Mouse (Mus musculus) megakaryocyte-erythroid progenitor cell, adult 5-6 weeks (primary cell): ENCODE measurements around the gene Gm498. TPM values are rescaled to one million over a fixed set of nuclear protein-coding genes. Genes with fewer than 3 reads are reported as not detected.
A peak's percentile ranks its signal among the peaks of the same experiment; 100 is the strongest.

Source experiments
- ATAC-seq: replicated peaks from 2 replicates; pipeline ENCODE4 v1.8.0; 2016; ENCODE audit warnings: mild to moderate bottlenecking, inconsistent platforms; ENCODE audit not compliant: severe bottlenecking, poor library complexity, low FRiP score, low TSS enrichment
- total RNA-seq, 2 experiments: library from RNA; stranded (forward) in 1 of 2; stranded (reverse) in 1 of 2; fragments of 200-1000, 215-1000 nt in 1 of 2; fragments of >200 nt in 1 of 2; fragmentation: Nextera tagmentation in 1 of 2; gene quantifications; 2 replicates each; pipeline ENCODE4 v1.2.3; 2014 to 2017

Gene Gm498
- total RNA-seq, 2 experiments from 2014 or later, result not detected

- ATAC-seq, result peak; percentile 65
Measured at GRCm38 (mm10) chr7:143868874-143869273, 2.2 kb downstream of the Gm498 start.

GRCm38 (mm10) chr7:143883717-143884116 is 17.1 kb downstream of the Gm498 start:
- ATAC-seq, result peak; percentile 85

- ATAC-seq, result no peak
Measured at GRCm38 (mm10) chr7:143891146-143891545, 24.5 kb downstream of the Gm498 start.

GRCm38 (mm10) chr7:143892361-143892760 is 25.7 kb downstream of the Gm498 start:
- ATAC-seq, result no peak

DNA sequence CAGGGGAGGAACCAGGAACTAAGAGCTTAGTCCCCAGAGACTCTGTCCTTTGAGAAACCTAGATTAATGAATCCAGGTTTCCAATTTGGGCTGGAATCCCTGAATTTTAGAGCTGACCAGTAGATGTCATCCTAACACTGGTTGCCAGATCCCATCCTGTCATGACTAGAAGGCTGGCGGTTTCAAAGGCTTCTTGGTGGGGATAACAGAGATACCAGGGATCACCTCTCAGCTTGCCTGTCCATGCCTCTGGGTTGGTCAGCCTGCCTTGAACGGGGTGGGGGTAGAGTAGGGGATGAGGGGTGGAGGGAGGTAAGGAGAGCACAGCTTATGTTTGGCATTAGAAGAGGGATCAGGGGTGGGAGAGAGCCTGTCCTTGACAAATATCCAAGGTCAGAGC is 34.0 kb downstream of the Gm498 start:
- ATAC-seq, result no peak

DNA sequence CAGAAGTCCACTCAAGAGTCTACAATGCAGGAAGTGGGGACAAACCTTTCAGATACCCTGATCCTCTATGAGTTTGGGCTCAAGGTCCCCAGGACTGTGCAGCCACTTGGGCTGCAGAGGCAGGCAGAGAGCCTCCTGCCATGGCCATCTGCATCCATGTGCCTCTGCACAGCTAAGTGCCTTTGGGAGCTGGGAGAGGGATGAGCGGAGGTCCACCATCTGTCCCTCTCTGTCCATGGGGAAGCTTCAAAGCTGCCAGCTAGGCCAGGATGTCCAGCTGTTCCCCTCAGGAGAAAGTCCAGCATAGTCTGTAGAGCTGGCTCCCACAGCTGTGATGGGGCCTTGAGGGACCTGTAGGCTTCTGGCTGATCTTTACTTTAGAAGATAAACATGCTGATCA is 38.5 kb downstream of the Gm498 start:
- no peak for ATAC-seq

GRCm38 (mm10) chr7:143905606-143906005 is 39.0 kb downstream of the Gm498 start:
- ATAC-seq, result peak; percentile 18; the same call in 1 of the 2 replicates

DNA sequence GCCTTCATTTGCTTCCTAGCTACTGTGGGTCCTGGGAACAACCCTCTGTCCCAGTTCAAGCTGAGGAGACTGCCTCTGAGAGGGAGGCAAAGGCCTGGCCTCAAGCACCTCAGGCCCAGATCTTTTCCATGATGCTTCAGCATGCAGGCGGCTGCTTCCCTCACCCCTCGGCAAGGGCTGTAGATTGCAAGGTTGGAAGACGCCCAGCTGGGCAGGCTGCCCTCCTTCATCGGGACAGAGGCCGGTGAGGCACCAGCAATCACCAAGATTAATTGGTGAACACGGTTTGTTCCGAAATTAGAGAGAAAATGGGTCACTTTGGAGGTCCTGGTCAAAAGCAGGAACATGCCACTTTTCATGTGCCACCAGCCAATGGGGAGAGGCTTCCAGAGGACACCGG is 47.0 kb downstream of the Gm498 start:
- ATAC-seq, result no peak

GRCm38 (mm10) chr7:143919031-143919679 is 52.5 kb downstream of the Gm498 start:
- ATAC-seq, result no peak

- ATAC-seq, result no peak
Measured at GRCm38 (mm10) chr7:143929899-143930298, 63.3 kb downstream of the Gm498 start.

GRCm38 (mm10) chr7:143938647-143939046 is 72.0 kb downstream of the Gm498 start:
- no peak for ATAC-seq

DNA sequence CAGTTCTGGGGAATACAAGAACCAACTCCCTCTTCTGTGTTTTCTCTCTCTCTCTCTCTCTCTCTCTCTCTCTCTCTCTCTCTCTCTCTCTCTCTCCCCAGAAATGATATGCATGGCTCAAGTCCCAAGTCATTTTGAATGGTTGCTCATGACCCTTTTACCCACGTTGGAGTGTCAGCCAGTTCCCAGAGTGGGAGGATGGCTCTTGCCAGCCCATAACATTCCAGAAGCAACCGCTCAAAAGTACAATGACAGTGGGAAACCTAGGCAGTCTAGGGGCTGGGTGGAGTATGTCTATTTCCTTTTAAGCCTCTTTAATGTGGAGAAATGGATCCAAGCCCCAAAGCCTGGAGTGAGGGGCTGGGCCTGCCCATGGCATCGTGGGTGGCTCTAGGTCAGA is 72.8 kb downstream of the Gm498 start:
- no peak for ATAC-seq

DNA sequence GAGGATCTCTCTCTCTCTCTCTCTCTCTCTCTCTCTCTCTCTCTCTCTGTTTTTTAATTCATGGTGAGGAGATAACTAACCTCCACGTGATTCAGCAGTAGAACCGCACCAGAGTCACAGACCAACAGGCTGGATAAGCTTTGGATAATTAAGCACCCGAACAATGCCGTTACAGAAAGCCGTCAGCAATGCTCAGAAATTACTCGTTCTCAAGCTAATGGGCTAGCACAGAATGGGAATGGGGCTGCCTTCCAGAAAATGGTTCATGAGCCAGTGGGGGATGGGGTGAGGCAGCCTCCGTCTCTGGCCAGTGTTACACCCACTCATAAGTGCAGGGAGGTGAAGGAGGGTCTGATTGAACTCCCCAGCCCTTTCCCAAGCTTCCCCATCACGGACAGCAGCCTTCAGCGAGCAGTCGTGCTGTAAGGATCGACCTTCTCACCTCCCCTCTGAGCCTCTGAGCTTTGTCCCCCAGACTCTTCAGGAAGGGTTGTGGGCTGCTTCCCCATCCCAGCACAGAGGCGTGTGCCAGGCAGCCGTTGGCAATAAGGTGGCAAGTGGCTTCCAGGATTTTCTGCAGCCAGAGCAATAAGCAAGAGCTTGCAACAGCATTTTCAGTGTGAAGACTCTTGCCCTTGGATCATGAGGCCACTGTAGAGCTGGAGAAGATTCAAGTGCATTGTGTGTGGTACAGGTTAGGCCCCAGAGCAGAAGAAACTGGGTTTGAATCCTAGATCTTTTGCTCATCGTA is 76.5 kb downstream of the Gm498 start:
- ATAC-seq, result no peak

DNA sequence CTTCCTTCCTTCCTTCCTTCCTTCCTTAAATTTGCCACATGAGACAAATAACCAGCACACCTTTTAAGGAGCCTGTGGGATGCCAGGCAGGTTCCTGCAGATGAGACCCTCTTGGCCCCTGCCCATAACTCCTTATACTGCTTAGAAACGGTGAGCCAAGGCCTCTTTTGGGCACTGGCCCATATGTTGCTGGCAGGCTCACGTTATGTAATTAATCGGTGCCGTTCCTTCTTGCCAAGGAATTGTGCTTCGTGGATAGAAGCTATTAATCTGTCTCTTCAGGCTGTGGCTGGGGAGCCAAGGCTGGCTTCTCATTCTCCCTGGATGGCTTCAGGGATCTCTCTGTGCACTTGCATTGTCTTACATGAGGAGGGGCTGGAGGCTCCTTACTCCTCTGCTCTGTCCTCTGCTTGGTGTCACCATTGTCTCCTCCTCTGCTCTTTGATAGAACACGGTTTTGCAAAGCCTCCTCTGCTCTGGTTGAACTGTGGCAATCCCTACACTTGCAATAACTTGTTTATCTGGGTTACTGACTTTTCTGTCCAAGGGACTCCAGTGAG is 77.9 kb downstream of the Gm498 start:
- no peak for ATAC-seq

Other genes starting within 250 kb of the Gm498 start
- gene Tnfrsf26, start 238.1 kb upstream of the Gm498 start, total RNA-seq (2014; fragmentation: Nextera tagmentation), result 1.1 and 1.4 TPM in 2 replicates
- 0.42 and 1.1 TPM in 2 replicates for gene Tnfrsf26, start 238.1 kb upstream of the Gm498 start, total RNA-seq (2017)
- 3.0 and 6.0 TPM in 2 replicates for gene Tnfrsf22, start 217.2 kb upstream of the Gm498 start, total RNA-seq (2014; fragmentation: Nextera tagmentation)
- gene Tnfrsf22, start 217.2 kb upstream of the Gm498 start, total RNA-seq (2017), result 0.08 and 2.7 TPM in 2 replicates
- not detected in 2 replicates for gene Tnfrsf23, start 181.0 kb upstream of the Gm498 start, total RNA-seq (2014; fragmentation: Nextera tagmentation)
- 0.80 TPM in 1 of 2 replicates, not detected in the other for gene Tnfrsf23, start 181.0 kb upstream of the Gm498 start, total RNA-seq (2017)
- gene Osbpl5, start 109.9 kb upstream of the Gm498 start, total RNA-seq (2014; fragmentation: Nextera tagmentation), result 4.3 and 9.3 TPM in 2 replicates
- 2.6 and 3.8 TPM in 2 replicates for gene Osbpl5, start 109.9 kb upstream of the Gm498 start, total RNA-seq (2017)
- not detected in 2 replicates for gene Mrgprg, start 99.8 kb upstream of the Gm498 start, total RNA-seq (2014; fragmentation: Nextera tagmentation)
- not detected in 2 replicates for gene Mrgprg, start 99.8 kb upstream of the Gm498 start, total RNA-seq (2017)
- gene Mrgpre, start 82.3 kb upstream of the Gm498 start, total RNA-seq (2014; fragmentation: Nextera tagmentation), result 0.37 TPM in 1 of 2 replicates, not detected in the other
- 0.19 and 0.27 TPM in 2 replicates for gene Mrgpre, start 82.3 kb upstream of the Gm498 start, total RNA-seq (2017)
- 9.1 and 11.3 TPM in 2 replicates for gene Nadsyn1, start 44.0 kb upstream of the Gm498 start, total RNA-seq (2014; fragmentation: Nextera tagmentation)
- 8.0 and 31.7 TPM in 2 replicates for gene Nadsyn1, start 44.0 kb upstream of the Gm498 start, total RNA-seq (2017)
- gene Dhcr7, start 43.7 kb upstream of the Gm498 start, total RNA-seq (2014; fragmentation: Nextera tagmentation), result 26.0 and 42.8 TPM in 2 replicates
- 6.2 and 9.4 TPM in 2 replicates for gene Dhcr7, start 43.7 kb upstream of the Gm498 start, total RNA-seq (2017)
- gene Shank2, start 135.1 kb downstream of the Gm498 start, total RNA-seq (2014; fragmentation: Nextera tagmentation), result not detected in 2 replicates
- not detected in 2 replicates for gene Shank2, start 135.1 kb downstream of the Gm498 start, total RNA-seq (2017)